Mouse (Mus musculus) adrenal gland, adult 18-20 months (tissue): ENCODE data around the gene Gm2a. TPM values are rescaled to one million over a fixed set of nuclear protein-coding genes. Genes with fewer than 3 reads are reported as not detected.

Experiments
- DNase-seq, 2 experiments: peaks; one replicate each; pipeline ENCODE4 v3.0.0; 2021 to 2022; ENCODE audit warnings: low spot score in 2 of 2
- long read RNA-seq, 2 experiments: library from polyadenylated mRNA; stranded (forward); transcript quantifications; one replicate each; pipeline ENCODE4 v2.0.0; 2021
- total RNA-seq, 2 experiments: library from RNA; stranded (reverse); gene quantifications; 1 replicate in 1 of 2; 2 replicates in 1 of 2; pipeline ENCODE4 v1.2.3; 2021

Gene Gm2a
- 100 to 1,000 TPM; 189 to 249 TPM for total RNA-seq
- long read RNA-seq, experiment 1, full-length matches to known transcripts, result 157 of 162 reads
- long read RNA-seq, experiment 1, partial matches to known transcripts, result 2 of 162 reads
- long read RNA-seq, experiment 1, other reads (novel, unspliced or antisense), result 3 of 162 reads
- long read RNA-seq, experiment 2, full-length matches to known transcripts, result 161 of 200 reads
- long read RNA-seq, experiment 2, partial matches to known transcripts, result 6 of 200 reads
- long read RNA-seq, experiment 2, other reads (novel, unspliced or antisense), result 33 of 200 reads

GRCm38 (mm10) chr11:55097463-55098188 is at the start of gene Gm2a:
TSS of gene Gm2a (plus strand) at chr11:55098115.
- DNase-seq, result peak; percentile 91

- DNase-seq, result no peak
Observed at GRCm38 (mm10) chr11:55050837-55051510, 46.9 kb upstream of the Gm2a start.

DNA sequence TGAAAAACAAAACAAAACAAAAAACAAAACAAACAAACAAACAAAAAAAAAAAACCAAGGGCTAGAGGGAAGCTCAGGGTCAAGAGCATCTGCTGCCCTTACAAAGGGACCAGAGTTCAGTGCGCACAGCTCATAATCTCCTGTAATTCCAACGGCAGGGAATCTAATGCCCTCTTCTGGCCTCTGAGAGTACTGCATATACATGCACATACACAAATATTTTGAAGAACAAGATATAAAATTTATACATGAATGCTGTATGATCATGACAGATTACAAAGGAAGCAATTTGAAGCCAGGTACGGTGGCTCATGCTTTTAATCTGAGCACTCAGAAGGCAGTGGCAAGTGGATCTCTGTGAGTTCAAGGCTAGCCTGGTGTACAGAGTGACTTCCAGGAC is 40.4 kb upstream of the Gm2a start:
- no peak for DNase-seq

DNA sequence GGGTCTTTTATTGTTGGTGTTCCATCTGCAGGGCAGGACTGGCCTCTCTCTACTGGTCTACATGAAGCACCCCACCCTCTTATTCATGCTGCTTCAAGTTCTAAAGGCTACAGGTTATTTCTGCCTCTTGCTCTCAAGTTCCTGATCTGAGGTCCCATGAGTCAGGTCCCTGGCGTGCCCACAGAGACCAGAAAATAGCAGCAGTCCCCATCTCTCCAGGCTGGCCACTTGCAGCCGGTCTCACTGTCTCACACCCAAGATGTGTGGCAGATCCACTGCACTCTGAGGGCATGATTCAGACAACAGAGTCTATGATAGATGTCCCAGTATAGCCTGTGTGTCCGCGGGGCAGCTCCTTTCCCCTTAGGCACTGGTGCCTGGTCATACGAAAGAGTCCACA is 37.1 kb upstream of the Gm2a start:
- no peak for DNase-seq

- DNase-seq, result no peak
Observed at GRCm38 (mm10) chr11:55062856-55063255, 35.1 kb upstream of the Gm2a start.

DNA sequence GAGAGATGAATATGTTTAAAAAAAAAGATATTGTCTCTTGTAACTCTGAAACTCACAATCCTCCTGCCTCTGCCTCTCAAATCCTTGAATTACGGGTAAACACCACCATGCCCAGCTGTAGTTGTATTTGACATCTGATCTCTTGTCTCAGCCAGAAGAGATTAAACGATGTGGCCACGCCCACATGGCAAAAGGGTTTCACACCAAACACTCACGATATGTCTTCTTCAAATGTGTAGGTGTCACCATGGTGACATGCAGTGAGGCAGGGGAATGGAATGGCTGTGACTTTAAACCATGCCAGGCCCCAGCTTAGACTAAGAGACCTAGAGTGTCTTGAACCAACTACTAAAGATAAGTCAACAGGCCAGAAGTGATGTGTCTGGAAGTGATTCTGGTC is 31.0 kb upstream of the Gm2a start:
- no peak for DNase-seq

DNA sequence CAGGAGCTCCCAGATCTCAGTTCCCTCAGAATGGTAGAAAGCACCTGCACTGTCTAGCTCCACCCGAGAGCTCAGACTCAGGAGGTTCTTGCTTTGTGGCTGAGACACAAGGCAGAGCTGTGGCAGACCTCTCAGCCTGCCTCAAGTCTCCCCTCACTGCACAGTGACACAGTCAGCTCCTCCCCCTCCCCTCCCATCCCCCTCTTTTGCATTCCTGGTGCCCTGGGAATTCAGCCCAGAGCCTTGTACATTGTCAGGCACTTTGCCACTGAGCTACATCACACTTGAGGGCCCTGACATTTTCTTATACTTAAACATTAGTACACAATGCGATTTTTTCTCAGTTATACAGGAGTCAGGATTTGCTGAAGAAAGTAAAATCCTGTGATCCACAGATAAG is 28.9 kb upstream of the Gm2a start:
- DNase-seq, result no peak

- DNase-seq, result no peak
Observed at GRCm38 (mm10) chr11:55071344-55071743, 26.6 kb upstream of the Gm2a start.

DNA sequence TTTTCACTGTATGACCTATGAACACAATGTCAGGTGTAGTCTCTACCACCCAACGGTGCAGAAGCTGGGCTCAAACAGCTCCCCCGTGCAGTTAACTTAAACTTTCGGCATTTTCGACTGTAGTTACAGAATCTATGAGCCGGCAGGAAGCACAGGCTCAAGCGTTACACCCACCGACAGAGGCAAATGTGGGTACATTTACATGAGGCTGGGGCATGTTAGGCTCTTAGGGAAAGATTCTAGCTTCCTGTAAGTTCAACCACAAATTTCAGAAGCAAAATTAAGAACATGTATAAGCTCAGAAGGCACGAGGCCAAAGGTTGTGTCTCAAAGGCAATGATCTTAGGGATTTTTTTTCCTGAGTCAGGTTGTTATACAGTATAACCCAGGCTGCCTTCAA is 25.4 kb upstream of the Gm2a start:
- no peak for DNase-seq

GRCm38 (mm10) chr11:55073191-55073590 is 24.7 kb upstream of the Gm2a start:
- no peak for DNase-seq

- DNase-seq, result no peak
Observed at GRCm38 (mm10) chr11:55075602-55076001, 22.3 kb upstream of the Gm2a start.

- no peak for DNase-seq
Observed at GRCm38 (mm10) chr11:55076234-55076633, 21.7 kb upstream of the Gm2a start.

GRCm38 (mm10) chr11:55077331-55078231 is 20.3 kb upstream of the Gm2a start, which contains the start of gene Ccdc69:
TSS of gene Ccdc69 (minus strand) at chr11:55078131.
- peak; percentile 57 to 65 for DNase-seq

DNA sequence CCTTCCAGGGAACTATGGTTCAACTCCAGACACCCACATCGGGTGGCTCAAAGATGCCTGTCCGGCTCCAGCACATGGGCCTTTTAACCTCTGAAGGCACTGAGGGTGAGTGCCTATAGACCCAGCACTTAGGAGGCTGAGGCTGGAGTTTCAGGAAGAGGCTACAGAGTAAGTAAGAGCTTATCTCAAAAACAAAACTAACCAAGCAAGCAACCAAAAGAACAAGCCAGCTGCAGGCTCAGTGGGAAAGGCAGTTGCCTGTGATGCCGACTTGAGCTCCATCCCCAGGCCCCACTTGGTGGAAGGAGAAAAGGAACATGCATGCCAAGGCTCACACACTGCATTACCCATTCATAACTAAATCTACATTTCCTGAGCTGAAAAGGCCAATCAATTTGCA is 19.4 kb upstream of the Gm2a start:
- DNase-seq, result no peak

DNA sequence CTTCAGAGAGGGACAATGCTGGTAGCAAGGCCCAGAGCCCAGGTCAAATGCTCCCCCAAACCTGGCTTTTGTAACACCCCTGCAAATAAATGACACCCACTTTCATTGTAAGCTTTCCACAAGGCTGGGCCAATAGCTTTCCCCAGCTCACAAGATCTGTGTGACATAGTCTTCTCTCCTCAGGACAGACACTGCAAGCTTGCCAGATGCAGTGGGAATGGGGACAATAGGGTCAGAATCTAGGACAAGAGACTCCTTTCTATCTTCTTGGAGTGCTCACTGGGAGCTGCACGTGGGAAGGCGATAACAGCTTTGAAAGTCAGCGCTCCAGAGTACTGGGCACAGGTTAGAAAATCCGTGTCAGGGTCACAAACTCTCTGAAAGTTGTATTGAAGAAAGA is 18.7 kb upstream of the Gm2a start:
- DNase-seq, result no peak

GRCm38 (mm10) chr11:55081206-55081605 is 16.7 kb upstream of the Gm2a start:
- DNase-seq, result no peak

- DNase-seq, result no peak
Observed at GRCm38 (mm10) chr11:55084629-55085028, 13.3 kb upstream of the Gm2a start.

- DNase-seq, result no peak
Observed at GRCm38 (mm10) chr11:55085396-55085795, 12.5 kb upstream of the Gm2a start.

DNA sequence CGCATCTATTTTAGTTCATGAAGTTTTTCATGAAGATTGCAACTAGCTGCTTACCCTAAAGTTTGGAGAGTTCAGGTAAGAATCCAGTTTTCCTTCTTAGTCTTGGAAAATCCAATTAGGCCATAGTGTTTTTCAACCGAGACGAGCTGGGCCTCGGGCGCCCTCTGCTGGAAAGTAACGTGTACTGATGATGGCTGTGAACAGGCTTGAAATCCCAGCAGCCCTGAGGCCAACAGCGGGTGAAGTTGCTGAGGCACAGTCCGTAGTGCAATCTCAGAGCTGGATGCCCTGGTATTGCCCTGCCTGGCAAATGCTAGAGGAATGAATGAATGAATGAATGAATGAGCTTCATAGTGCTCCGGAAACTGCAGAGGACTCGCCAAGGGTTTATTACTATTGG is 10.9 kb upstream of the Gm2a start:
- peak; percentile 71 to 76 for DNase-seq

DNA sequence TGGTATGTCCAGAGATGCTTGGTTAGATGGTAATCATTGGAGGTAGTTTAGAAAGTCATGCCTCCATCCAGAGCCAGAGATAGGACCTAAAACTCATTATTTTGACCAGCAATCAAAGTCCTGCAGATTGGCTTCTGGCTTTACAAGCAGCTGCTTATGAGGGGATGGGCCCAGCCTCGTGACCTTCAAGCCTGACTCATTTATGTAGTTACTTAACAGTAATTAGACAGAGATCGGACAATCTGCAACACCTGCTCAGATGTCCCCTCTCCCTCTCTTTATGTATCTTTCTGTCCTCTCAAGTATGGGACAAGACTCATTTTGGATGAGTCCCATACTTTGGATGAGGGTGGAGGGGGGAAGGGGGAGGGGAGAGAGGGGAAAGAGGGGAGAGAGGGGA is 8.0 kb upstream of the Gm2a start:
- no peak for DNase-seq

DNA sequence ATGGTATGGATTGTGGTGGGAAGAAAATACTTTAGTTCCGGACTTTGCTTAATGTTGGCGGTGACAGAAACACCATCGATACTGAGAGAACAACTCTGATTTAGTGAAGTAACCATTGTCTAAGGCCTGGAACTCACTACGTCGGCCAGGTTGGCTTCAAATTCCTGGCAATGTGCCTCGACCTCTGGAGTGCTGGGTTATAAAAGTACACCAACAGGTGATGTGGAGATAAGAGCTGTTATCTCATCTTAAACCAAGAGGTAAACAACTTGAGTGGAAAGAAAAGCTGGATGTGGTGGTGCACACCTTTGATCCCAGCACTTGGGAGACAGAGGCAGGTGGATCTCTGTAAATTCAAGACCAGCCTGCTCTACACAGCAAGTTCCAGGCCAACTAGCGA is 4.8 kb upstream of the Gm2a start:
- no peak for DNase-seq
